Mouse (Mus musculus): Measurements from ENCODE around the gene Scgb1b15. TPM values are rescaled to one million over a fixed set of nuclear protein-coding genes. Genes with fewer than 3 reads are reported as not detected.
"Not testable (repeated sequence)": the region's sequence is repeated elsewhere in the genome, so short reads cannot be mapped to it uniquely, and the experiment has no call there.

The Scgb1b15 gene
- not detected in 2 replicates for total RNA-seq (2017)

GRCm38 (mm10) chr7:32836254-32836653 lies at the start of gene Scgb1b15:
Gene Scgb1b15 (plus strand): TSS chr7:32836554.
- ATAC-seq (ENCODE audit: extremely low read depth, insufficient number of reproducible peaks, low FRiP score, poor library complexity, severe bottlenecking), result not testable (repeated sequence)

DNA sequence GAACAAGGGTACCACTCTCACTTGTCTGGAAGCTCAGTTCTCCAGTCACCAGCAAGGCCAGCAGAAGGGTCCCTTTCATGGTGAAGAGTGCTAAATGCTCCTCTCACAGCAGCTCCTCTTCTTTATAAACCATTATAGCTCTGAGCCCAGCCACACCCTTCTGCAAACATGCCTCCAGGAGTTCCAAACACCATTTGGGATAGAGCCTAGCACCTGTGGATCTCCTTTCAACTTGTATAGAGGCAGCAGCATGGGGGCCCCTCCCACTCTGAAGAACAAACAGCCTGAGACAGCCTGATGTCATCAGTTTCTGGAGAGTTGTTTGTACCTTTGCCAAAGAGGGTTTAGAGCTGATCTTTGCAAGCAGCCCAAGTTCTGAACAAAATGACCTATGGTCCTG lies 6.8 kb upstream of the Scgb1b15 start, which contains the start of gene Scgb2b15:
TSS of gene Scgb2b15 (minus strand) at position 101 of the 400 bp plus-strand sequence.
- ATAC-seq (ENCODE audit: extremely low read depth, insufficient number of reproducible peaks, low FRiP score, poor library complexity, severe bottlenecking), result not testable (repeated sequence)

Other genes with a start within 250 kb of the Scgb1b15 start
- not detected in 2 replicates for gene Scgb2b15, start 6.9 kb upstream of the Scgb1b15 start, total RNA-seq (2017)
- not detected in 2 replicates for gene Scgb2b17, start 220.0 kb downstream of the Scgb1b15 start, total RNA-seq (2017)
- not detected in 2 replicates for gene Scgb1b17, start 226.9 kb downstream of the Scgb1b15 start, total RNA-seq (2017)